Mouse (Mus musculus) midbrain, embryonic 14.5 days (tissue): Measurements from ENCODE around the gene Hs3st3b1. TPM values are rescaled to one million over a fixed set of nuclear protein-coding genes. Genes with fewer than 3 reads are reported as not detected.

Source experiments
- ATAC-seq: fragments of 200-750 bp; cut with Nextera tagmentation; 2 replicates; pipeline ENCODE4 v1.8.0; 2017; ENCODE audit warnings: moderate number of reproducible peaks, moderate library complexity; ENCODE audit not compliant: low FRiP score, low TSS enrichment
- DNase-seq: peaks from one replicate; pipeline ENCODE4 v3.0.0-alpha.2; 2015
- H3K27ac ChIP-seq: fragments of 300-500 bp; sonication (generic); replicated peaks from 2 replicates; pipeline ENCODE4 v1.5.1; 2014; ENCODE audit warnings: mild to moderate bottlenecking, low read depth, low read length, moderate library complexity
- H3K27me3 ChIP-seq: fragments of 300-500 bp; sonication (generic); 2 replicates; pipeline ENCODE4 v1.6.1; 2014; ENCODE audit warnings: low read length, control low read depth, mixed read lengths; ENCODE audit not compliant: control insufficient read depth, insufficient read depth
- H3K36me3 ChIP-seq: fragments of 300-500 bp; sonication (generic); 2 replicates; pipeline ENCODE4 v1.6.1; 2014; ENCODE audit warnings: low read length, control low read depth; ENCODE audit not compliant: control insufficient read depth, insufficient read depth
- H3K4me1 ChIP-seq: fragments of 300-500 bp; sonication (generic); 2 replicates; pipeline ENCODE4 v1.6.1; 2014; ENCODE audit warnings: mild to moderate bottlenecking, antibody characterized with exemption, low read length, control low read depth; ENCODE audit not compliant: control insufficient read depth, insufficient read depth
- H3K4me2 ChIP-seq: fragments of 300-500 bp; sonication (generic); 2 replicates; pipeline ENCODE4 v1.6.1; 2014; ENCODE audit warnings: mild to moderate bottlenecking, low read length, moderate library complexity
- H3K4me3 ChIP-seq: fragments of 300-500 bp; sonication (generic); replicated peaks from 2 replicates; pipeline ENCODE4 v1.5.1; 2014; ENCODE audit warnings: low read depth, low read length
- H3K9ac ChIP-seq: fragments of 300-500 bp; sonication (generic); replicated peaks from 2 replicates; pipeline ENCODE4 v1.6.1; 2014; ENCODE audit warnings: mild to moderate bottlenecking, low read length, moderate library complexity
- H3K9me3 ChIP-seq: fragments of 300-500 bp; sonication (generic); 2 replicates; pipeline ENCODE4 v1.6.1; 2016; ENCODE audit warnings: low read length, control low read depth, mixed read lengths; ENCODE audit not compliant: control insufficient read depth
- WGBS: fragments of 180-500 bp; shearing (Covaris S2); extraction: QIAGEN DNeasy Blood & Tissue Kit; methylation state at CpG from one replicate; pipeline ENCODE4 v1.1.7; 2014; 5-methylcytosine and 5-hydroxymethylcytosine counted together
- polyA plus RNA-seq: library from polyadenylated mRNA; unstranded; fragments of >200 nt; fragmentation: Nextera tagmentation; extraction: Ambion mirVana; gene quantifications from 2 replicates; pipeline ENCODE4 v1.2.1, GENCODE M21; 2014

Gene Hs3st3b1
- polyA plus RNA-seq, 1 experiment from 2014 or later = 18.0 TPM

DNA sequence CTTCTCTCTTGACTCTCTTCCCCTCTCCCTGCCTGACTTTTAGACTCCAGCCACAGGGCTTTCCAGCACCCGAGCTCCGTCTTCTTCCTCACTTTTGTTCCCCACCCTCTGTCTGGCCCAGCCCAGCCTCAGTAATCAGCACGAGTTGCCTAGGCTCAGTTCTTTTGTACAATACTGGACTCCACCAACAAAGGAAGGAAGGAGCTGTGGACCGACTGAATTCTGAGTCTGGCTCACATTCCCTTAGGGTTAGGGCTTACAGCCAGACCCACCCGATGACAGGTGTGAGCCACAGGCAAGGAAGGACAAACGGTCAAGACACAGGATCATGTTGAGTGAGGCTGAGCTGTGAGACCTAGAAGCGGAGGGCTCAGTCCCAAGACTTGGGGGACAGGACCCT is 34.7 kb upstream of the Hs3st3b1 start:
- no peaks in the 10 kb centered on the region; the same call in 1 of the 2 replicates for H3K27me3 ChIP-seq
- ATAC-seq = no peak
- H3K4me1 ChIP-seq = peaks cover 15% of the 10 kb centered on the region
- H3K9ac ChIP-seq = no peak overlapping the region
- no peaks in the 10 kb centered on the region for H3K9me3 ChIP-seq
- H3K4me2 ChIP-seq = no peak overlapping the region
- no peaks in the 10 kb centered on the region for H3K36me3 ChIP-seq
- H3K27ac ChIP-seq = no peak overlapping the region
- H3K4me3 ChIP-seq = no peak overlapping the region
- WGBS = 25% methylated on average over 7 of the region's 7 CpGs
- DNase-seq = no peak

DNA sequence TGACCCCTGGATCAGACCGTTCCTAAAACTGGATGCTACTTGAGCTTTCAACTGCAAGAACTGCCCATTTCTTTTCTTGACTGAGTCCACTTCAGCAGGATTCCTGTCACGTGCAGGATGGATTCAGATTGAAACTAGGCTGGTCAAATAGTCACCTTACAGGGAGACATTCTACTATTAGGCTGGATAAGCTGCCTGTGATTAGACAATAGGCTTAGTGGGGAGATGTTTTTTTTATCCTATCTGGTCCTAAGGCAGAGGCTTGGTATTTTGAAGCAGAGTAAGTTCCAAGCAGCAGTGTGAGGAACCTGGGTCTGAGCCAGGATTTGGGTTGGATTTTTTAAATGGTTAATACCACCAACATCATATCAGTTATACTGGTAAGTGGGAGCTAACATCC is 31.8 kb upstream of the Hs3st3b1 start:
- no peak for DNase-seq
- ATAC-seq = no peak
- H3K36me3 ChIP-seq = no peaks in the 10 kb centered on the region
- no peak overlapping the region for H3K27ac ChIP-seq
- no peak overlapping the region for H3K9ac ChIP-seq
- peaks cover 16% of the 10 kb centered on the region for H3K4me1 ChIP-seq
- no peak overlapping the region for H3K4me3 ChIP-seq
- WGBS = 67% methylated on average over 2 of the region's 2 CpGs
- no peaks in the 10 kb centered on the region for H3K9me3 ChIP-seq
- H3K4me2 ChIP-seq = no peak overlapping the region
- no peaks in the 10 kb centered on the region; the same call in 1 of the 2 replicates for H3K27me3 ChIP-seq

DNA sequence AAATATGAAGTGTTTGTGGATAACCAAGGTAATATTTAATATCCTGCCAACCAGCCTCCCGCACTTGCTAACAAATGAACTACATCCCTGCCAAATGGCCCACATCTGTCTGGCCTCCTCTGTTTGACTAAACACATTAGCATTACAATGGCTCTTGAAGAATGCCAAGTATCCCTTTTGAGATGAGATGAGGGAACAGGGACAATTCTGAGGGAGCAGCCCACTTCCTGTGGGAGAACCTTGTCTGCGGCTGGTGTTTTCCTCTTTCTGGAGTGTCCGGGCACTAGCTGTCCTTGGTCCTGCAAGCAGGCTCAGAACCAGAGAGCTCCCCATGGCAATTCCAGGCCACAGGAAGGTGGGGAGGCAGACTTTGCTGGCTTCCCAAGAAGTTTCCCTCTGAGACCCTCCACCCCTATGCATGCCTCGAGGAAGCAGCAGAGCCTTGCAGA is 30.7 kb upstream of the Hs3st3b1 start:
- no peak for ATAC-seq
- H3K9ac ChIP-seq = no peak overlapping the region
- H3K27ac ChIP-seq = no peak overlapping the region
- no peak overlapping the region for H3K4me3 ChIP-seq
- peak overlapping the region; percentile 46 for H3K4me2 ChIP-seq
- 8% methylated on average over 4 of the region's 4 CpGs for WGBS
- H3K4me1 ChIP-seq = peaks cover 16% of the 10 kb centered on the region
- DNase-seq = peak; percentile 46
- no peaks in the 10 kb centered on the region for H3K36me3 ChIP-seq
- H3K9me3 ChIP-seq = no peaks in the 10 kb centered on the region
- no peaks in the 10 kb centered on the region; the same call in 1 of the 2 replicates for H3K27me3 ChIP-seq

DNA sequence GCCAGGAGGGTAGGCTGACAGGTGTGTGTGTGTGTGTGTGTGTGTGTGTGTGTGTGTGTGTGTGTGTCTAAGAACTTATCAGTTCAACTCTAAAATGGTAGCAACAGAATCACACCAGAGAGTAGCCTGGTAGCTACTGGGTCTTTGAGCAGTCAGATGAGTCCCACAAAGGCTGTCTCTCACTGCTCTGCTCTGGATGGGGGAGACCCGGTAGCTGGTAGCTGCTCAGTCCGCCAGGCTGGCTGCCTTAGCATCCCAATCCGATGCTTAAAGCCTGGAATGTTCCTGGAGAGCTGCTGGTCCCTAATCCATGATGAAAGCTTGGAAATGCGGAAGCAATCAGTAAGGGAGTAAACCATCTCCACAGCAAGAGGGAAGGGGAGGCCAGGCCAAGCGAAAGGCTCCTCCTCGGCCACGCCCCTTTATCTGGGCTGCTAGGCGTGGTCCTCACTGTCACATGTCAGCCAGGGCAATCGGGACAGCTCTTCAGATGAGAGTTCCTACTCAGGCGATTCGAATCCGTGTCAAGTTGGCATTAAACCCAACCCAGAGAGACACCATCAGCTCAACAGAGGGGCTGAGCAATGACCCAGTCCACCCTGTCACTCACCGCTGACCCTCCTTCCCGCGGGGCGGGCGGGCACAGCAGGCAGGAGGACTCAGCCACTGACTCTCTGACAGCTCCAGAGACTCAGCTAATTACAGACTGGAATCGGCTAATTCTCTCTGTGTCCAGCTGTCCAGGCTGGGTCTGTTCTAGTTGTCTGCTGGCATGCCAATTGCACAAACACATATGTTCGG is 29.9 kb upstream of the Hs3st3b1 start:
- Histone ChIP-seq H3K27me3 (no peaks in the 10 kb centered on the region; the same call in 1 of the 2 replicates), H3K9ac (peak overlapping the region; percentile 18; the same call in 1 of the 2 replicates)
- peak; percentile 78 for ATAC-seq

GRCm38 (mm10) chr11:63948371-63948770 is 26.3 kb upstream of the Hs3st3b1 start:
- Histone ChIP-seq H3K4me1 (peaks cover 16% of the 10 kb centered on the region), H3K27ac (no peak overlapping the region), H3K36me3 (no peaks in the 10 kb centered on the region), H3K4me3 (no peak overlapping the region), H3K9ac (no peak overlapping the region), H3K27me3 (no peaks in the 10 kb centered on the region; the same call in 1 of the 2 replicates), H3K4me2 (no peak overlapping the region), H3K9me3 (no peaks in the 10 kb centered on the region)
- no peak for DNase-seq
- ATAC-seq = no peak
- WGBS = 87% methylated on average over 11 of the region's 11 CpGs

More for the DNA sequence above, 29.9 kb upstream of the Hs3st3b1 start:
- no peaks in the 10 kb centered on the region for H3K9me3 ChIP-seq
- peak overlapping the region; percentile 46 for H3K4me2 ChIP-seq
- peak; percentile 68 for DNase-seq
- H3K36me3 ChIP-seq = no peaks in the 10 kb centered on the region
- no peak overlapping the region for H3K27ac ChIP-seq
- 5% methylated on average over 19 of the region's 19 CpGs for WGBS
- peaks cover 16% of the 10 kb centered on the region for H3K4me1 ChIP-seq
- peak overlapping the region; percentile 12 for H3K4me3 ChIP-seq

GRCm38 (mm10) chr11:63947024-63947423 is 24.9 kb upstream of the Hs3st3b1 start:
- WGBS = 99% methylated on average over 2 of the region's 2 CpGs
- Histone ChIP-seq H3K9me3 (no peaks in the 10 kb centered on the region), H3K4me2 (no peak overlapping the region), H3K4me3 (no peak overlapping the region), H3K9ac (no peak overlapping the region), H3K36me3 (no peaks in the 10 kb centered on the region), H3K27me3 (no peaks in the 10 kb centered on the region), H3K27ac (no peak overlapping the region), H3K4me1 (peaks cover 4% of the 10 kb centered on the region)
- no peak for DNase-seq
- ATAC-seq = no peak

DNA sequence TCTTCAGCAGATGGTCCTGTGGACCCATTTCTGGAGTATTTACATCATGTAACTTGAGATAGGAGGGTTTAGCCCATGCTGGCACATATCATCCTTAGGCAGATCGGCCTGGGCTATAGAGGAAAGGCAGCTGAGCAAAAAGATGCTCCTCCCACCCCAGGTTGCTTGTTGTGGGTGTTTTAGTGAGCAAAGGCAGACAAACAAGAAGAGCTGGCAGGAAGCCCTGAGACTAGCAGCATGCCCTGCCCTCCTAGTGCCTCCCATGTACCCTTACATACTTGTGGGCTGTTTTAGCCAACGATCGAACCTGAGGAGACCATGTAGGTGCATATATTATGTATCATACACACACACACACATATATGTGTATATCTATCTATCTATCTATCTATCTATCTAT is 21.9 kb upstream of the Hs3st3b1 start:
- Histone ChIP-seq H3K9me3 (no peaks in the 10 kb centered on the region), H3K36me3 (no peaks in the 10 kb centered on the region), H3K4me3 (no peak overlapping the region), H3K9ac (no peak overlapping the region), H3K27ac (no peak overlapping the region), H3K4me2 (no peak overlapping the region), H3K27me3 (no peaks in the 10 kb centered on the region), H3K4me1 (no peaks in the 10 kb centered on the region)
- ATAC-seq (no peak), DNase-seq (no peak)
- WGBS = 95% methylated on average over 3 of the region's 3 CpGs

GRCm38 (mm10) chr11:63943268-63943890 is 21.3 kb upstream of the Hs3st3b1 start:
- H3K27ac ChIP-seq = no peak overlapping the region
- H3K27me3 ChIP-seq = no peaks in the 10 kb centered on the region
- WGBS = 93% methylated on average over 13 of the region's 13 CpGs
- no peak overlapping the region for H3K4me3 ChIP-seq
- H3K9ac ChIP-seq = no peak overlapping the region
- no peaks in the 10 kb centered on the region for H3K36me3 ChIP-seq
- ATAC-seq = no peak
- no peak for DNase-seq
- no peak overlapping the region for H3K4me2 ChIP-seq
- H3K9me3 ChIP-seq = no peaks in the 10 kb centered on the region
- H3K4me1 ChIP-seq = no peaks in the 10 kb centered on the region
